Comparison of ENCODE assay signal across 27 mouse cellular contexts in genomic region chr5:76160086-76160485, GRCm38 (mm10).
"Had no signal": no experiment of that assay in that cellular context is flagged by ENCODE, and none has a peak within 500 bp of the region (broad histone marks: within the 10 kb centered on the region; RNA-seq: fewer than 3 reads in every experiment).

No protein-coding gene starts in this region.

- H3K4me3 ChIP-seq: limb, embryonic 10.5 days; limb, embryonic 12.5 days; limb, embryonic 13.5 days; limb, embryonic 15.5 days; liver, embryonic 12.5 days; liver, embryonic 13.5 days; liver, embryonic 15.5 days; lung, embryonic 15.5 days; megakaryocyte, embryonic 14.5 days; midbrain, embryonic 10.5 days; midbrain, embryonic 12.5 days; midbrain, embryonic 13.5 days; midbrain, embryonic 15.5 days; myocyte had no signal

- H3K27ac ChIP-seq: limb, embryonic 10.5 days; limb, embryonic 12.5 days; limb, embryonic 13.5 days; limb, embryonic 15.5 days; liver, embryonic 12.5 days; liver, embryonic 13.5 days; liver, embryonic 14.5 days; liver, embryonic 15.5 days; lung, embryonic 15.5 days; macrophage; midbrain, embryonic 10.5 days; midbrain, embryonic 12.5 days; midbrain, embryonic 13.5 days; midbrain, embryonic 15.5 days had no signal

- DNase-seq: left cerebral cortex, postnatal 4 days; liver; liver, embryonic 13.5 days; liver, postnatal 0 days; lung, adult 18-20 months; lung, adult 2 months; lung, embryonic 14.5 days; lung, postnatal 10 days; lung, postnatal 14 days; lung, postnatal 36 days; lung, postnatal 4 days; midbrain, embryonic 14.5 days had no signal

- H3K9me3 ChIP-seq: limb, embryonic 10.5 days; limb, embryonic 12.5 days; limb, embryonic 13.5 days; limb, embryonic 15.5 days; liver, embryonic 12.5 days; liver, embryonic 13.5 days; liver, embryonic 15.5 days; lung, embryonic 15.5 days; midbrain, embryonic 10.5 days; midbrain, embryonic 12.5 days; midbrain, embryonic 13.5 days; midbrain, embryonic 15.5 days had no signal

- H3K4me1 ChIP-seq: limb, embryonic 10.5 days; limb, embryonic 12.5 days; limb, embryonic 13.5 days; limb, embryonic 15.5 days; midbrain, embryonic 12.5 days; midbrain, embryonic 13.5 days; midbrain, embryonic 15.5 days had no signal

- H3K27me3 ChIP-seq: limb, embryonic 12.5 days; limb, embryonic 13.5 days; limb, embryonic 15.5 days; liver, embryonic 12.5 days; liver, embryonic 13.5 days; liver, embryonic 15.5 days; lung, embryonic 15.5 days; megakaryocyte, embryonic 14.5 days; midbrain, embryonic 12.5 days; midbrain, embryonic 13.5 days; midbrain, embryonic 15.5 days had no signal

- H3K36me3 ChIP-seq: liver, embryonic 15.5 days; midbrain, embryonic 12.5 days; midbrain, embryonic 15.5 days had no signal
